Mouse (Mus musculus): ENCODE results near the gene Igf2r. TPM values are rescaled to one million over a fixed set of nuclear protein-coding genes. Genes with fewer than 3 reads are reported as not detected.
A peak's percentile ranks its signal among the peaks of the same experiment; 100 is the strongest.

The Igf2r gene
- polyA plus RNA-seq, 1 experiment = 4.8 TPM

GRCm38 (mm10) chr17:12744071-12744470 lies 25.4 kb downstream of the Igf2r start:
- no peak for TF ChIP-seq CTCF (IDR thresholded peaks at IDR 0.05; ENCODE audit: control insufficient read depth, insufficient read depth, insufficient replicate concordance, low read depth, low read length)
- no peak for TF ChIP-seq POLR2A (IDR thresholded peaks at IDR 0.05; ENCODE audit: control insufficient read depth, low read depth, low read length)
- Histone ChIP-seq H3K36me3 (ENCODE audit: control insufficient read depth, insufficient read depth, low read length) (no peaks in the 10 kb centered on the region), H3K4me1 (ENCODE audit: control insufficient read depth, insufficient read depth, low read length) (peaks cover 7% of the 10 kb centered on the region), H3K27me3 (ENCODE audit: control insufficient read depth, insufficient read depth, low read length) (no peaks in the 10 kb centered on the region), H3K27ac (ENCODE audit: control insufficient read depth, insufficient read depth, low read depth, low read length) (no peak overlapping the region), H3K4me3 (ENCODE audit: control insufficient read depth, low read depth, low read length) (no peak overlapping the region)

GRCm38 (mm10) chr17:12742151-12742908 lies 27.1 kb downstream of the Igf2r start:
- no peak overlapping the region for H3K27ac ChIP-seq (ENCODE audit: control insufficient read depth, insufficient read depth, low read depth, low read length)
- no peaks in the 10 kb centered on the region for H3K27me3 ChIP-seq (ENCODE audit: control insufficient read depth, insufficient read depth, low read length)
- H3K4me1 ChIP-seq (ENCODE audit: control insufficient read depth, insufficient read depth, low read length) = peaks cover 7% of the 10 kb centered on the region
- no peak for TF ChIP-seq POLR2A (IDR thresholded peaks at IDR 0.05; ENCODE audit: control insufficient read depth, low read depth, low read length)
- TF ChIP-seq CTCF (IDR thresholded peaks at IDR 0.05; ENCODE audit: control insufficient read depth, insufficient read depth, insufficient replicate concordance, low read depth, low read length) = no peak
- H3K4me3 ChIP-seq (ENCODE audit: control insufficient read depth, low read depth, low read length) = peak overlapping the region; percentile 70
- no peaks in the 10 kb centered on the region for H3K36me3 ChIP-seq (ENCODE audit: control insufficient read depth, insufficient read depth, low read length)

GRCm38 (mm10) chr17:12741218-12741968 lies 28.1 kb downstream of the Igf2r start:
- H3K4me3 ChIP-seq (ENCODE audit: control insufficient read depth, low read depth, low read length) = peak overlapping the region; percentile 76
- H3K36me3 ChIP-seq (ENCODE audit: control insufficient read depth, insufficient read depth, low read length) = no peaks in the 10 kb centered on the region
- peaks cover 7% of the 10 kb centered on the region for H3K4me1 ChIP-seq (ENCODE audit: control insufficient read depth, insufficient read depth, low read length)
- TF ChIP-seq POLR2A (IDR thresholded peaks at IDR 0.05; ENCODE audit: control insufficient read depth, low read depth, low read length) (peak; percentile 60; the same call in 1 of the 2 replicates), CTCF (IDR thresholded peaks at IDR 0.05; ENCODE audit: control insufficient read depth, insufficient read depth, insufficient replicate concordance, low read depth, low read length) (no peak)
- H3K27ac ChIP-seq (ENCODE audit: control insufficient read depth, insufficient read depth, low read depth, low read length) = peak overlapping the region; percentile 27
- no peaks in the 10 kb centered on the region for H3K27me3 ChIP-seq (ENCODE audit: control insufficient read depth, insufficient read depth, low read length)

DNA sequence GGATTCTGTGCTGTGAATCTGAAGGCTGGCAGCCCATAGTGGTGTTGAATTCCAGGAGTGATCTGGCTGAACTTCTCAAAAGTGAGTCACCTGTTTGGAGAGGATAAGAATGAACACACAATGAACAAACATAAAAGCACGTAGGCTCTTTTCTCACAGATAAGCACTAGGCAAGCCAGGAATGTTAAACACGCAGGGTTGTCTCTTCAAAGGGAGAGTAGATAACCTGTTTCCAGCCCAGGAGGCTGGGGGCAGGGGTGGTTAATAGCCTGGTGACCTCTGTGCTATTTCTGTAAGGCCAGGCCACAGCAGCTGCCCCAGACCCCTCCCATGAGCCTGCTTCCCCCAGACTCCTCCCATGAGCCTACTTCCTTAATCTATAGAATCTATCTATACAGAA lies 29.1 kb downstream of the Igf2r start:
- Histone ChIP-seq H3K27me3 (ENCODE audit: control insufficient read depth, insufficient read depth, low read length) (no peaks in the 10 kb centered on the region), H3K4me3 (ENCODE audit: control insufficient read depth, low read depth, low read length) (no peak overlapping the region), H3K27ac (ENCODE audit: control insufficient read depth, insufficient read depth, low read depth, low read length) (no peak overlapping the region), H3K36me3 (ENCODE audit: control insufficient read depth, insufficient read depth, low read length) (no peaks in the 10 kb centered on the region), H3K4me1 (ENCODE audit: control insufficient read depth, insufficient read depth, low read length) (peaks cover 7% of the 10 kb centered on the region)
- no peak for TF ChIP-seq POLR2A (IDR thresholded peaks at IDR 0.05; ENCODE audit: control insufficient read depth, low read depth, low read length)

GRCm38 (mm10) chr17:12739516-12739915 lies 29.9 kb downstream of the Igf2r start:
- Histone ChIP-seq H3K27me3 (ENCODE audit: control insufficient read depth, insufficient read depth, low read length) (no peaks in the 10 kb centered on the region), H3K27ac (ENCODE audit: control insufficient read depth, insufficient read depth, low read depth, low read length) (no peak overlapping the region), H3K4me1 (ENCODE audit: control insufficient read depth, insufficient read depth, low read length) (peaks cover 7% of the 10 kb centered on the region), H3K4me3 (ENCODE audit: control insufficient read depth, low read depth, low read length) (no peak overlapping the region), H3K36me3 (ENCODE audit: control insufficient read depth, insufficient read depth, low read length) (no peaks in the 10 kb centered on the region)
- TF ChIP-seq POLR2A (IDR thresholded peaks at IDR 0.05; ENCODE audit: control insufficient read depth, low read depth, low read length) (no peak), CTCF (IDR thresholded peaks at IDR 0.05; ENCODE audit: control insufficient read depth, insufficient read depth, insufficient replicate concordance, low read depth, low read length) (no peak)

GRCm38 (mm10) chr17:12737934-12738333 lies 31.5 kb downstream of the Igf2r start:
- no peaks in the 10 kb centered on the region for H3K36me3 ChIP-seq (ENCODE audit: control insufficient read depth, insufficient read depth, low read length)
- H3K4me3 ChIP-seq (ENCODE audit: control insufficient read depth, low read depth, low read length) = no peak overlapping the region
- H3K27me3 ChIP-seq (ENCODE audit: control insufficient read depth, insufficient read depth, low read length) = no peaks in the 10 kb centered on the region
- TF ChIP-seq CTCF (IDR thresholded peaks at IDR 0.05; ENCODE audit: control insufficient read depth, insufficient read depth, insufficient replicate concordance, low read depth, low read length) (no peak), POLR2A (IDR thresholded peaks at IDR 0.05; ENCODE audit: control insufficient read depth, low read depth, low read length) (no peak)
- H3K27ac ChIP-seq (ENCODE audit: control insufficient read depth, insufficient read depth, low read depth, low read length) = no peak overlapping the region
- peaks cover 7% of the 10 kb centered on the region for H3K4me1 ChIP-seq (ENCODE audit: control insufficient read depth, insufficient read depth, low read length)

- Histone ChIP-seq H3K36me3 (ENCODE audit: control insufficient read depth, insufficient read depth, low read length) (no peaks in the 10 kb centered on the region), H3K27me3 (ENCODE audit: control insufficient read depth, insufficient read depth, low read length) (no peaks in the 10 kb centered on the region), H3K4me1 (ENCODE audit: control insufficient read depth, insufficient read depth, low read length) (no peaks in the 10 kb centered on the region), H3K4me3 (ENCODE audit: control insufficient read depth, low read depth, low read length) (no peak overlapping the region), H3K27ac (ENCODE audit: control insufficient read depth, insufficient read depth, low read depth, low read length) (no peak overlapping the region)
- TF ChIP-seq CTCF (IDR thresholded peaks at IDR 0.05; ENCODE audit: control insufficient read depth, insufficient read depth, insufficient replicate concordance, low read depth, low read length) (no peak), POLR2A (IDR thresholded peaks at IDR 0.05; ENCODE audit: control insufficient read depth, low read depth, low read length) (no peak)
These were observed 35.1 kb downstream of the Igf2r start for GRCm38 (mm10) chr17:12734205-12734857.

Measured in testis, adult 2 months (tissue).